Mouse (Mus musculus) embryo, embryonic 10 days (tissue): ENCODE measurements around the gene Gan.

ENCODE experiments used
- DNase-seq: peaks from one replicate; pipeline ENCODE4 v3.0.0-alpha.2; 2015; ENCODE audit warnings: low spot score

The Gan gene

DNA sequence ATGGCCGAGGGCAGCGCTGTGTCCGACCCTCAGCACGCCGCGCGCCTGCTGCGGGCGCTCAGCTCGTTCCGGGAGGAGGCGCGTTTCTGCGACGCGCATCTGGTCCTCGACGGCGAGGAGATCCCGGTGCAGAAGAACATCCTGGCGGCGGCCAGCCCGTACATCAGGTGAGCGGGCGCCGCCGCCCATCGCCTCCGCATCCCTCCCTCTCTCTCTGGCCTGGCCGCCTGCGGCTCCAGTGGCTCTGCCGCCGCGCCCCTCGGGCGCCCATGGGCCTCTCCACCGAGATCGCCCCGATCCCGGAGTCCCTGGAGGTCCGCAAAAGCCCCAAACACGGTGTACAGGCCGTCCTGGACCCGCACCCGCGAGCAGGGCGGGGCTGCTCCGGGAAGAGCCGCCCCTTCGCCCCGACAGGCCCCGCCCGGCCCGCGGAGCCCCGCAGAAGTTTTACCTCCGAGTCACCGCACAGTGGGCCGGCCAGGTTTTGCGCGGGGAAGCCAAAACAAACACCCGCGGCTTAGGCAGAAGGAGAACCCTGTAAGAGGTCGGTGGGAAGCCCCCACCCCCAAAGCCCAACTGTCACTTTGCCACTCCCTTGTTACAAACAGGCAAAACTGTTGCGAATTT lies at the start of gene Gan:
Gene Gan, plus strand, starts transcription at position 1 of the 627 bp plus-strand sequence.
- no peak for DNase-seq

DNA sequence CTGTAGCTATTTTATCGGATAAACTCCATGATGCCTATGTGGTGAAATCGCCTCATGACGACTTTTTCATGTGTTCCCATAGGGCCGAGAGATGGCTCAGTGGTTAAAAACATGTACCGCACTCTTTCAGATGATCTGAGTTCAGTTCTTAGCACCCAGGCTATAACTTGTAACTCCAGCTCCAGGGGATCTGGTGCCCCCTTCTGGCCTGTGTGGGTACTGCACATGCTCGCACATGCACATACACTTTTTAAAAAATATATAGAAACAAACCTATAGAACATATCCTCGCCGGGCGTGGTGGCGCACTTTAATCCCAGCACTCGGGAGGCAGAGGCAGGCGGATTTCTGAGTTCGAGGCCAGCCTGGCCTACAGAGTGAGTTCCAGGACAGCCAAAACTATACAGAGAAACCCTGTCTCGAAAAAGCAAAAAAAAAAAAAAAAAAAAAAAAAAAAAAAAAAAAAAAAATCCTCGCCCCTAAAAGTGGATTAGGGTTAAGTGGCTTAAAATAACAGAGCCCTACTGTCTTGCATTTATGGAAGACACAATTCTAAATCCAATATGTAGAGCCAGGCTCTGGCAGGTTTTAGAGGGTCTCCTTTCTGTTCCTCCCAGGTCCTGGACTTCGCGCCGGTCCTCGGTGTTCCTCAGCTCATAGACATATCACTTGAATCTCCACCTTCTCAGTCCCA lies 48.8 kb upstream of the Gan start:
- DNase-seq, result no peak

DNA sequence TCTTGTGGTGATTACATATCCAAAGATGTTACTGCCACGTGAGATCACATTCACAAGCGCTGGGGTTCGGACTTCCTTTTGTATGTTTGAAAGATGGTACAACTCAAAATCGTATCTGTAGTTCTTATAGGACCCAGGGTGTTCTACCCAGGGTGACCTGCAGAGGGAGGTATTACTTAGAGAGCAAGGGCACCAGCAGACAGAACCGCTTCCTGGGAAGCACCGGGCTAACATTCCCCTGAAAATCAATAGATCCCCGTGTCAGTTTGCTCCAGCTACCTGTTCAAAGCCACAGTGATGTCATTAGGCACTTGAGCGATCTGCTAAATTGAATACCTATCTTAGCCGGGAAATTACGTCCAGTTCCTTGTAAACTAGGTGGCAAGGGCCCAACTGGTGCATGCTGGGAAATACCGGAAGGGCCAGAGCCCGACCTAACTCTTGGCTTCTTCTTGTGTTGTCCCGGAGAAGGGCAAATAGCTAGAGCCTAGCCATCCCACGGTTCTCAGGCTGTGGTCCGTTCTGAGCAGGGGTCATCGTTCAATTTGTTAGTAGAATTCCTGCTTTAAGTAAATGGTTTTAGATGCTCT lies 48.0 kb upstream of the Gan start:
- peak; percentile 64 for DNase-seq

DNA sequence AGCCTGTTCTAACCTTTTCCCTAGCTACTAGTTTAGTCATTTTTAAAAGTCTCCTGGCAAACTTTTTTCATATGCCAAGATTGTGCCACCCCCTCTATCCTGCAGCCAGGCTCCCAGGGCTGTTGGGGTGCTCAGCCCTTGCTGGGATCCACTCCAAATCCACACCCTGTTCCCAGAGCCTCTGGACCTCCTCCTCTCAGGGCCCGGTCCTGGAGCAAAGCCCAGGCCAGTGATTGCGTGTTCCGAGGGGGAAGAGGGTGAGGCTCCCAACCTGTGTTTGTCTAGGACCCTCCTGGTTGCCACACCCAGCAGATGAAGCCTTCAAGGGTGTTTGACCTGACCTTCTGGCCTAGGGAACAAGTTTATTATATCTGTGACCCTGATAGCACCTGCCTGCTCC lies 46.3 kb upstream of the Gan start:
- DNase-seq, result no peak

DNA sequence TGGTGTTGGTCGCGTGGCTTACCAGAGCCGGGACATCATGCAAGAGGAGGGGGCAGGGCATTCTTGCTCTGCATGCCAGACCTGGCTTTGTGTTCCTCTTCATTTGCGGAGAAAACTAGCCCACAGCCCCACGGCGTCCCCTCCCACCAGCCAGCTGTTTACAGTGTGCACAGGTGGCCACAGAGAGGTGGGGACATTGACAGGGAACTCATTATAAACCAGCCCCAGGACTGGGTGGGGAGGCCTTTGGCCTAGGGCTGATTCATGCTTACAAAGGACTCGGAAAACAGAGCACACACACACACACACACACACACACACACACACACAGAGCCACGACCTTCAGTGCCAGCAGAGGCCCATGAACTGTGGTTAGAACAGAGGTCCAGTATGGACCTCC lies 45.7 kb upstream of the Gan start:
- DNase-seq, result no peak

DNA sequence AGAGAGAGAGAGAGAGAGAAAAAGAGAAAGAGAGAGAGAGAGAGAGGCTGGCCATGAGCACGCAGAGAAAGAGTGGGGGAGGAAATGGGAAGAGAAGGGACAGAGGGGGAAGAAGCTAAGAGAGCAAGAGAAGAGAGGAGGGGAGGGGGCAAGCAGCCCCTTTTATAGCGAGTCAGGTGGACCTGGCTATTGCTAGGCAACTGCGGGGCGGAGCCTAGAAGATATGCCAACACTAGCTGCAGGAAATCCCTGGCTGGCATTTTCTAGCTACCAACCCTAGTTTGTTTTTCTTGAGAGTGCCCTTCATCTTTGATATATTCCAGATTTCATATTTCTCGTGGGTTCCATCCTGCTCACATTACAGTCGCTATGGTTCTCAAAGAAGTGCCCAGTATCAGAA lies 42.8 kb upstream of the Gan start:
- DNase-seq, result no peak

DNA sequence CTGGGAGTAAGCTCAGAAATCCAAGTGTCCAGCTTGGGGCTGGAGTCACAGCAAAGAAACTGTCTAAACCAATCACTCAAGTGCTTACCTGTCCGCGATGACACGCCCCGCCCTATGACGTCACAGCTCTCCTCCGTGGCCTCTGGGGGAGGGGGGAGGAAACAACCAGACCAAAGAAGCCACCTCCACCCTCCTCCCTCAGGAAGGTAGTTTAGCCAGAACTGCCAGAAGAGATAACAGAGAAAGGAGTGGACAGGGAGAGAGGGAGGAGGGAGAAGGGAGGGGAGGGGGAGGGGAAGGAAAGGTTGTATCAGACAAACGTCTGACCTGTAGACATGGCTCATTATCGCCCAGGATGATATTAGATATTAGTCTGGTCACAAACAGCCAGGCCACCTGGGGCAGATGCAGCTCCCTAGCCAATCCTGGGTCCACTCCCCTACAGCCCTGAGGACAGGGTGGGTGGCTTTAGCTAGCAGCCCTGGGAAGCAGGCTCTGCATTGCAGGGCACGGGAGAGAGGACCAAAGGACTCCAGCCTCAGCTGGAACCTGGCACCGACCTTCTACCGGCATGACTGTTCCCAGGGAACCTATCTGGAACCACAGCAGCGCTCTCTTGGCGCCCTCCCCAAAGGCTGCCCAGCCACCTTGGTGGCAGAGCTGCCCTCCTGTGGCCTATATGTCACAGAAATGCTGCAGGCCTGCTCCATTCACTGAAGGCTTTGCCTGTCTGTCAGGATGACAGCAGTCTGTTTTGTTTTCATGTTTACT lies 42.1 kb upstream of the Gan start:
- peak; percentile 29 for DNase-seq

DNA sequence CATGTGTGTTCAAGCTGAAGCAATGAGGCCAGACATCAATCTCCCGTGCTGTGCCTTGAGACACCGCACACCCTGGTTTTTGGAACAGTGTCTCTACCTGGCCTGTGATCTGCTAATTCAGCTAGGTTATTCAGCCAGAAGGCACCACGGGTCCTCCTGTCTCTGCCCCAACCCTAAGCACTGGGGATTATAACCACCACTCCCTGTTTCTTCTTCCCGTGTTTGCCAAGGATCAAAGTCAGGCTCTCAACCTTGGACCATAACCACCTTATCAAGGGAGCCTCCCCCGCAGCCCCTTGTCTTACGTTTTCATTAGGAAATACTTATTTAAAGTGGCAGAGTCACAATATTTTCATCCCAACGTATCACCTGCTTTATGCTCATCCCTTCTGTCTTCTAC lies 41.4 kb upstream of the Gan start:
- no peak for DNase-seq

DNA sequence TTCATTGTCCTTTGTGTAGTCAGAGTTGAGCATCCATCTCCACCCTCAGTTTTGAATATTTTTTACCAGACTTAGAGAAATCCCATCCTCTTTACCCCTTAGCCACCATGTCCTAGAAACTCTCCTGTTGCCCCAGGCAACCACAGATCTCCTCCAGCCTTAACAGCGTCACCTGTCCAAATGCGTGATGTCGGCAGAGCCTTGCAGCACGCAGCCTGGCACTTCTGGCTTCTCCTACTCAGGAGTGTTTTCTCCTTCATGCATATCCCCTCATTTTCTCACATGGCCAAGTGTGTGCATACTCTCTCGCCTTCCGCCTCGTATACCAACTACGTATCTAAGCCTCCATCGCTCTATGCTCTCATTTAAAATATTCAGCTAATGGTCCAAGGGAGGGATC lies 39.5 kb upstream of the Gan start:
- no peak for DNase-seq

DNA sequence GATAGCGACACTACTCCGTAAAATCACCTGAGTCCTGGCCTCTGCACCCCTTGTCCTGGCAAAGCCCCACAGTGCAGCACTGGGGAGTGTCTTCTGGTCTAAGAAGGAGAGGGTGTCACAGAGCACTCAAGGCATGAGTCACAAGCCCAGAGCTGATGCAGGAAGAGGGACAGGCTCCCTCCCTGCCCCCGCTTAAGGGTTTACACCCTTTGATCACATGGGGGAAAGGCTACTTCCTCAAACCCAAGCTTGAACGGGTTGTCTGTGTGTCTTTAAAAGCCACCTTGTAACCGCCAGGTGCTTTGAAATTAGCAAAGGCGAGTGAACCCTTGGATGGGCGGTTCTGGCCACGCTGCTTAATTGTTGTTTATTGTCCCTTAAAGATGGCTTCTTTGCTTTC lies 36.7 kb upstream of the Gan start:
- DNase-seq, result no peak

DNA sequence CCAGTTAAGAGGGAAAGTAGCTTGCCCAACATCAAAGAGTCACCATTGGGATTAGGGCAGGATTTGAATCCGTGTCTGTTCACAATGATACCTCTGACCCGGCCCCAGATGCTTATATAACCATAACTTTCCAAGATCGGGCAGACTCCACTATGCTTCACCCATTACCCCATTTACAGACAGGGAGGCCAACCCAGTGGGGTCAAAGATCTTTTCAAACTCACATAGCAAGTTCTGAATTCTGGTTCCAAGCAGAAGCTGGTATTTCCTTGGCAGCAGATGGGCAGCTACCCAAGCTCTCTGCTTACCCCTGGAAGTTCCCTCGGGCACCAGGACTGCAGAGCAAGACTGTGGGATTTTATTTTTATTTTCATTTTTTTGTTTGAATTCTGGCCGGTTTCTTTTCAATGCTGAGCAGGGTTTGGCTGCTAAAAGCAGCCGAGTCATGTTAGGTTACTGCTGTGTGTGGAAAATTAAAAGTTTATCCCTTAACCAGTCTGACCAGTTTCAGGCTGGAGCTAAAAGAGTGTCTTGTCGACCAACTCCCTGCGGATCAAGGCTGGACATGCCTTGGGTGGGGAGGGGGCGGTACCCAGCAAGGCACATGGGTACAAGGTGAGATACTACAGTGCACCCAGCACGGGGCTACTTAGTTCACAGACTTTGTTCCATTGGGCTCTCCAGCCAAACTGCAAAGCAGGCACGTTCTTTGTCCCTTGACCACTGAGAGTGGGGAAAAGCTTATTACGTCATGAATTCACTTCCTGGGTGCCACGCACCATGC lies 33.9 kb upstream of the Gan start:
- no peak for DNase-seq

DNA sequence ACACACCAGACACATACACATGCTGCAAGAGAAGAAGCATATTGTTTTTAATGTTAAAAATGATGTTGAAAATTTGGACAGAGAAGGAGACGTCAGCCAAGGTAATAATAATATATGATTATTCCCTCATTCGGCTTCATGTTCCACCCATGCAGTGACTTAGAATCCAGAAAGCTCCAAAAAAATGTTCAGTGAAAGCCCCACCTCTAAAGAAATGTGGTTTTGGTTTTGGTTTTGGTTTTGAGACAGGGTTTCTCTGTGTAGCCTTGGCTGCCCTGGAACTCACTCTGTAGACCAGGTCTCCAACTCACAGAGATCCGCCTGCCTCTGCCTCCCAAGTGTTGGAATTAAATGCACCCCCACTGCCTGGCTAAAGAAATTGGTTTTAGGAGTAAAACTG lies 32.1 kb upstream of the Gan start:
- DNase-seq, result no peak

DNA sequence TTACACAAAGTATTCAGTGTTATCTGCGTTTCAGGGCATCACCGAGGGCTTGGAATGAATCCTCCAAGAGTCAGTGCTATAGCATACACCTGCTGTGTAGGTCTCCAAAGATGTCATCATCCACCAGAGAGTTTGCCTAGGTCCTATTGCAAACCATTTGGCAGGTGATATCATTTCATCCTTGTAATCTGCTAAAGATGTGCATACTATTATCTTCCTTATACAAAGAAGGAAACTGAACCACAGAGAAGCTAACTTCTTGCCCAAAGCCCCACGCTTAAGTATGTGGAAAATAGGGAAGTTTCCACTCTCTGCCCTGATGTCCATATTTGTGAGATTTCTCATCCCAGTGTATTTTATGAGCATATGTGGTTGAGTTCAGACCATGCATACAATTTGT lies 31.5 kb upstream of the Gan start:
- DNase-seq, result no peak

DNA sequence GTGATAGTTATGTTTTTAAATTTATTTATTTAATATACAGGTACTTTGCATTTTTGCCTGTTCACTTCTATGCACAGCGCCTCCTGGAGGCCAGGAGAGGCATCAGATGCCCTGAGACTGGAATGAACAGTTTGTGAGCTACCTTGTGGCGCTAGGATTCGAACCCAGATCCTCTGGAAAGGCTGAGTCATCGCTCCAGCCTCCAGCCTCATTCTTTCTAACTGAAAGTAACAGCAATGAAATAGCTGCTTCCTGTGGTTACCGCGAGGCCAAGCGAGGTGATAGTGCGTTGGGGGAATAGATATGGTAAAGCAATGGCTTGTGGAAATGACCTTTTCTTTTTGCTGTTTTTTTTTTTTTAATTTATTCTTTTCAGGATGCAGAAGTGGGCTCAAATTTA lies 30.9 kb upstream of the Gan start:
- DNase-seq, result no peak

DNA sequence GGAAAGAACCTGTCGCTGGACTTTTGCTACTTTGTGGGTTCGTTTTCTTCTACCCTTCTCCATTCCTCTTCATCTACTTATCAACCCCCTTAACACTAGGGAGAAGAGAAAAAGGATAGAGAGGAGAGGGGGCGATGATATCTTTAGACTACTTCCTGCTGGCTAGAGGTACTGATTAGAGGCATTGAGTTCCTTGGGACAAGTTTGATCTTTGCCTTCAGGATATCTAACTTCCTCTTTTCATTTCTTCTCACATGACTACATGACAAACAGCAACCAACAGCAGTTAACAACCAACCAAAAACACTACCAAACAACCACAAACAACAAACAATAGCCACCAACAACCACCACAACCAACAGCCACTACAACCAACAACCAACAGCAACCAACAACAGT lies 24.2 kb upstream of the Gan start:
- DNase-seq, result no peak

DNA sequence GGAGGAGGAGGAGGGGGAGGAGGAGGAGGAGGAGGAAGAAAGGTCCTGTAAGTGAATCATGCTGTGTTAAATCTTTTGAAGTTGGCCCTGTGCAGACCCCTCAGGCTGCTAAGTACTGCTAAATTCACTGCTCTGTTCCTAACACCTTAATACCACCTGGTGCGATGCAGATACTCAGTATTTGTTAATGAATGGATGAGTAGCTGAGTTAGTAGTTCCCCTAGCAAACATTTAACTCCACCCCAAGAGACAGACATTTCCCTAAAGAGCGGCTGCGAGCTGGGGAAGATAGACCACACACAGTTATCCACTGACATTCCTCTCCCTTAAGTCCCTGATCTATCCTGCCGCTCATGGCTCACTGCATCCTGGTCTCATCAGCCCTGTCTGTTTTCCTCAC lies 21.6 kb upstream of the Gan start:
- DNase-seq, result no peak

DNA sequence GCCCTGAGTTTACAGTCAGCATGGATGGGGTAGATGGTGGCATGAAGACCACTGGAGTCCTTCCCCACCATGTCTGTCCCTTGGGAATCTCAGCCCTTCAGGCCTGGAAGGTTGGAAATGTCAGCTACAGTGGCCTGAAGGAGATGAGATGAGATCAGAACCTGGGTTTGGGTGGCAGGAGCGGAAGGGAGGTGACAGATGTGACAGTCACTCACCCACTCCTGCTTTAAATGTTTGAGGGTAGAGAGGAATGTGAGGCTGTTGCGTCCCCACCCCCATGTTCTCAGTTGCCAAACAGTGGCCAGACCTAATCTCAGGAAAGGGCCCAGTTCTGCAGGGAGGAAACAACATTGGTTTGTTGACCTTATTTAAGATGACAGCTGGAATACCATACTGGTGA lies 21.2 kb upstream of the Gan start:
- no peak for DNase-seq

DNA sequence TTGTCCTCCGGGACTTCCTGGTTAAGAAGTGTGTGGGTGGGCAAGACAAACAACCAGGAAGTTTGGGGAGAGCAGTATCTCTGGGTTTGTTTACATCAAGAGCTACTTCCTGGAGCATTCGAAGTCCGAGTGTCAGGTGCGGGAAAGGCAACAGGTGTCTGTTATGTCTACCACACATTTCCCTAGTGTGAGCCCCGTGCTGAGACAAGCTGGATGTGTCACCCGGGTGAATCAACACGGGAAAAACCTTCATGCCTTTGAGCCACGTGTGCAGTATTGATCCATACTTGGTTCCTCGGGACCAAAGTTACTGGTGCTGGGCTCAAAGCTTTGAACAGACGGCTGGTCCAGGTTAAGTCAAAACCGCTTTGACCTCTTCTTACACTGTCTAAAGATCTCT lies 20.6 kb upstream of the Gan start:
- DNase-seq, result no peak

DNA sequence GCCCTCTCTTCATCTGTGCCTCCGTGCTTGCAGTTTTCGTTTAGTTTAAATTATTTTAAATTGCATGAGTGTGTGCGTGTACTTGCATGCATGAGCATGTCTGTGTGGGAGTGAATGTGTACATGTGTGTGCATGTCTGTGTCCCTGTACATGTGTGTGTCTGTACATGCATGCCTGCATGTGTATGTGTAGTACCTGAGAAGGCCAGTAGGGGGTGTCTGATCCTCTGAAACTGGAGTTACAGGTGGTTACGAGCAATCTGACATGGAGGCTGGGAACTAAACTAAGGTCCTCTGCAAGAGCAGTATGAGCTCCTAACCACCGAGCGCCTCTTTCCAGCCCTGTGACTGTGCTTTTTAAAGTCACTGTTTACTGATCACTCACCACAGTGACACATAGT lies 9.4 kb upstream of the Gan start:
- DNase-seq, result no peak

DNA sequence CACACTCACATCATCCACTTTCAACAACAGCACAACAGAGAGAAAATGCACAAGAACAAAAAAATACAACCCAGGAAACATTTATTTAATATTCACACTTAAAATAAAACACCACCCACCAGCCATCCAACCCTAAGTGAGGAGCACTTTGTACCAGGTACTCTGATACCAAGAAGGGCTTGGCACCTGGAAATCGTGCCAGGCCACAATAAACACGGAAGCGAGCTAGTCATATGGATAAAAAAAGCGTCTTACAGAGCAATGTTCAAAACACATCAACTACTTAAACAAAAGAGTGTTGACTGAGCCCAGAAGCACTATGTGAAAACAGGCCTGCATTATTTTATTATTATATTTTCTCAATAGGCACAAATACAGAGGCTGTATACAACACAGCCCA lies 1.8 kb upstream of the Gan start:
- DNase-seq, result no peak

DNA sequence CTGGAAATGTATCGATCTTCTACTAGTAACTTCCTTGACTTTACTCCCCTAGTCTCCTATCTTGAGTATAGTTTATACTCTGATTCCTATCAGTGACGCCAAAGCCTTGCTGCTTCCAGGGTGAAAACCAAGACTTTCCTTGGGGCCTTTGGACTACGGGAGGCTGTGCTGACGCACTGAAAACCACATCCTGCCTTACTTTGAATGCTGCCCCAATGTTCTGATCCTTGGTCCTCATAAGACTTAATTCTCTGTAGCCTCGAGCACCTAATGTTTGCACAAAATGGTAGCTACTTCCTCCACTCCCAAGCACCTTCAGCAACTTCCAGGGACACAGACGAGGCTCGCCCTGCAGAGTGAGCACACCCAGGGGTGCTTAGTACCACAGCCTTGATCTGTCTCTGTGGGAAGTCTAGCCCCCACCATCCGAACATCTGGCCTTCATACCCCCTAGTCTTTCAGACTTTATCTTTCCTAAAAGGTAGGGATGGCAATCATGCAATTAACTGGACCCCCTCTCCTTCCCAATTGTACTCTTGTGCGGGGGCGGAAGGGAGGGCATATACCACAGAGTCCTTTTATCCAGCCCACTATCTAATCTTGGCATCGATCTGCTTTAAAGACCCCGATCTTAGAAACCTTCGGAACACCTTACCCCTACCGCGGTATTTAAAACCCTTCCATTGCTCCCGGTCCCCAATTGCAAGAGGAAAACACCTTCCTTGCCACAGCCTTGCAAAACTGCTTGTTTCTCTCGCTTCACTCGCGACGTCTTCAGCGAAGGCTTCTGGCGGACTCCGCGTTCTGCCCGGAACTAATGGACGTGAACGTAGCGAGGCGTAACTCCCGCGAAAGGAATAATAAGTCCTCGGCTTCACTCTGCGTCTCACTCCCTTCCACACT lies 818 bp upstream of the Gan start:
- DNase-seq, result no peak
